Mouse (Mus musculus): ENCODE measurements around the gene Zfp628.

The Zfp628 gene

GRCm38 (mm10) chr7:4918681-4919080 lies 3.7 kb downstream of the Zfp628 start:
- no peak for DNase-seq (ENCODE audit: low read depth, low spot score)

GRCm38 (mm10) chr7:4919096-4919495 lies 4.1 kb downstream of the Zfp628 start:
- no peak for DNase-seq (ENCODE audit: low read depth, low spot score)

- no peak for DNase-seq (ENCODE audit: low read depth, low spot score)
Observed at GRCm38 (mm10) chr7:4919971-4920370, 5.0 kb downstream of the Zfp628 start.

GRCm38 (mm10) chr7:4920496-4920895 lies 5.5 kb downstream of the Zfp628 start:
- DNase-seq (ENCODE audit: low read depth, low spot score): no peak

- DNase-seq (ENCODE audit: low read depth, low spot score): no peak
Observed at GRCm38 (mm10) chr7:4920976-4921823, 6.2 kb downstream of the Zfp628 start.

- DNase-seq (ENCODE audit: low read depth, low spot score): no peak
Observed at GRCm38 (mm10) chr7:4921824-4922482, 6.9 kb downstream of the Zfp628 start, which contains the start of gene Nat14. Gene Nat14, plus strand, starts transcription at chr7:4922028.

GRCm38 (mm10) chr7:4922508-4922907 lies 7.5 kb downstream of the Zfp628 start:
- DNase-seq (ENCODE audit: low read depth, low spot score): peak; percentile 86

- peak; percentile 85 for DNase-seq (ENCODE audit: low read depth, low spot score)
Observed at GRCm38 (mm10) chr7:4922931-4923565, 8.0 kb downstream of the Zfp628 start.

- DNase-seq (ENCODE audit: low read depth, low spot score): no peak
Observed at GRCm38 (mm10) chr7:4923586-4924364, 8.8 kb downstream of the Zfp628 start.

GRCm38 (mm10) chr7:4924483-4924882 lies 9.5 kb downstream of the Zfp628 start:
- DNase-seq (ENCODE audit: low read depth, low spot score): no peak

- no peak for DNase-seq (ENCODE audit: low read depth, low spot score)
Observed at GRCm38 (mm10) chr7:4924891-4925301, 9.9 kb downstream of the Zfp628 start.

- no peak for DNase-seq (ENCODE audit: low read depth, low spot score)
Observed at GRCm38 (mm10) chr7:4925441-4926381, 10.7 kb downstream of the Zfp628 start, which contains the start of gene Ssc5d. Gene Ssc5d, plus strand, starts transcription at chr7:4925785.

GRCm38 (mm10) chr7:4926849-4927248 lies 11.8 kb downstream of the Zfp628 start:
- no peak for DNase-seq (ENCODE audit: low read depth, low spot score)

GRCm38 (mm10) chr7:4927711-4928110 lies 12.7 kb downstream of the Zfp628 start:
- no peak for DNase-seq (ENCODE audit: low read depth, low spot score)

- DNase-seq (ENCODE audit: low read depth, low spot score): no peak
Observed at GRCm38 (mm10) chr7:4928323-4928722, 13.3 kb downstream of the Zfp628 start.

GRCm38 (mm10) chr7:4933103-4933502 lies 18.1 kb downstream of the Zfp628 start:
- no peak for DNase-seq (ENCODE audit: low read depth, low spot score)

- DNase-seq (ENCODE audit: low read depth, low spot score): no peak
Observed at GRCm38 (mm10) chr7:4934160-4934914, 19.3 kb downstream of the Zfp628 start.

- no peak for DNase-seq (ENCODE audit: low read depth, low spot score)
Observed at GRCm38 (mm10) chr7:4936832-4937231, 21.8 kb downstream of the Zfp628 start.

- no peak for DNase-seq (ENCODE audit: low read depth, low spot score)
Observed at GRCm38 (mm10) chr7:4937392-4937791, 22.4 kb downstream of the Zfp628 start.

GRCm38 (mm10) chr7:4938456-4938855 lies 23.4 kb downstream of the Zfp628 start:
- no peak for DNase-seq (ENCODE audit: low read depth, low spot score)

Measured in brain, embryonic 18.5 days (tissue).